Mouse (Mus musculus) kidney, postnatal 25 days (tissue): Measurements from ENCODE around the gene Pde11a.

Experiments used
- DNase-seq, 2 experiments: peaks; one replicate each; pipeline ENCODE4 v3.0.0; 2021; ENCODE audit warnings: mixed read lengths in 2 of 2

Gene Pde11a

DNA sequence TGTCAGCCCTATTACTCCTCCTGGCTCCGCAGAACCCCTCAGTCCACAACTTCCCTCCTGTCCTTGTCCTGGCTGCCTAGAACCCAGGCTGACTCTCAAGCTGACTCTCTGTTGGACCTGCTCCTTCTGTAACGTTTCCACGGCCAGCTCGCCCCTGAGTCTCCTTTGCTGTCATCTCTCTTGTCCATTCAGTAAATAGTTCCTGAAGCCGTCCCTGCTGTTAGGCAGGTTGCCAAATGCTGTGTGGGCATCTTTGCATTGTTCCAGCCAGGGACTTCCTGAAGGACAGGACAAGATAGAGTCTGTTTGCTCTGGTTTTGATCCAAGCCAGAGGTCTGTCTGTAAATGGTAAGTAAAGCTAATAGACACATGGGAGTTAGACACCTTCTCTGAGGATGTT lies 250.2 kb downstream of the Pde11a start:
- peak in 1 of 2 experiments; percentile 20 for DNase-seq

DNA sequence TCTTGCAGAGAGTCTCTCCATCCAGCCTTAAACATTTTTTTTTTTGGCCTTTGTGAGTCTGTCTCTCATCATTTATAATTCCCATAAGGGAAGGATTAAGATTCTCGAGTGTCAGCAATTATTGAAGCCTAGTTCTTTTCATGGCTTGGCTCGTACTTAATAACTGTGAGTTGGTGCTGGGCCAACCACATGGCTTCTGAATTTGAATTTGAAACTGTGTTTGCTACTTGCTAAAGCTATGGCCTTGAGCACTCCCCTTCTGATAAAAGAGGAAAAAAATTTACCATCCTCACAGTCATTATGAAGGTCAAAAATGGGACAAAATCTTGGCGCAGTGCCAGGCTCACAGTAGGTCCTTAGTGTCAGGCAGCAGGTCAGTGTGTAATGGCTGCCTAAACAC lies 251.4 kb downstream of the Pde11a start:
- DNase-seq: peak; percentile 27 to 38

GRCm38 (mm10) chr2:76084982-76085381 lies 253.6 kb downstream of the Pde11a start:
- no peak for DNase-seq

DNA sequence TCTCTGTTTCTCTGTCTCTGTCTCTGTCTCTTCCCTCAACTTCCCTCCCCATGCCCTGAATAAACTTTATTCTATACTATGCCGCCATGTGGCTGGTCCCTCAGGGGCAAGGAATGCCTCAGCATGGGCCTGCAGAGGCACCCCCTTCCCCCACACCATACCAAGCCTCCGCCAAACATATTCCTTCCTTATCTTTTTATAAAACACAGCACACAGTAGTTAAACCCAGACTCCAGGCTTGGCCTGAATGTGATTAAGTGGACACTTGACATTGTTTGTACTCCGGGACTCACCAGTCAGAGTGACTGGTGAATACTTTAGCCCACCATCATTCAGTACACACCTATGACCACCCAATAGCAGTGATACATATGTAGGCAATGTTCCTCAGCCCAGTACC lies 254.7 kb downstream of the Pde11a start:
- DNase-seq: no peak

DNA sequence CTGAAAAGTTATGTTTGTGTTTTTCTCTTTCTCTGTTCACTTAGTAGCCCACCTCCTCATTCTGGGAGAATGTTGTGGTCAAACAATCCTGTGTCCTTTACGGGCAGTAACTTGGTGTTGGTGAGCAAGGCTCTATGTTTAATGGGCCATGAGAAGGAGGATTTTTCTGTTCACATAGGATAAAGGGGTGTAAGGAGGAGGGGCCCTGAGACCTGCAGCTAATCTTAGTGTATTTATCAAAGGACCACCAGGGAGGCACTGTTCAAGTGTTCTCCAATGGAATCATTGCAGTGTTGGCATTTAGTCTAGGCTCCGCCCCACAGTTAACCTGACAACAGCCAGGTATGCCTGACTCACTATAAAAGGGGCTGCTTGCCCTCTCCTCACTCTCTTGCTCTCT lies 255.2 kb downstream of the Pde11a start:
- no peak for DNase-seq

DNA sequence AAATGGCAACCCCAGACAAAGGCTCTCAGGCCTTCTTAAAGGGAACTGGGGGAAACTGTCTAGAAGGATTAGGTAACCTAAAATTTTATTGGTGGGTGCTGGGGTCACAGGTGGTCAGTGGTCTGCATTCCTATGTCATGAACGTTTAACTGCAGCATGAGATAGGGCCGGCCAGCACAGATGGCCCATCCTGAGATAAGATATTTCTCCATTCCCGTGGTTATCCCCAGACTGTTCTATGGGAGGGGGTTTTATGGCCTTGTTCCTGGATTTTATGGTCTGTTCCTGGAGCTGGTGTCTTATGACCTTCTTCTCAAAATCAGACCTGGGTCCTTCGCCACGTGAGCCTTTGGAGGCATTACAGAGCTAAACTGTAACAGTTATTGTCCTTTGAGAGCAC lies 256.6 kb downstream of the Pde11a start:
- no peak for DNase-seq

DNA sequence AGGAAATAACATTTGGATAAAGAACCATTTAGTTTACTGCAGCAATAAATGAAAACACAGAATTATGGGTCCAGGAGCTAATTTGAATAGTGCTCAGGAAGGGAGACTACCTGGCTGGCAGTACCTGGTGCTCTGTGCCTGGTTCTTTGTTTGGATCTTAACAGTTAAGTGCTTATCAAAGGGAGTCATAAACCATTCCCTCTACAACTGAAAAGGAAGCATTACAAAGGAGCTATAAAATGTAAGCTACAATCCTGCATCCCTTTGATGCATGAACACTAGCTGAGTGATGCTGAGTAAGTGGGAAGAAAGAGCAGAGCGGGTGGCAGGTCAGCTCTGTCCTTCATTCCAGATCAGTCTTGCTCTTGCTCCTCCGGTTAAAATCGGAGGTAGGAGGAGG lies 258.0 kb downstream of the Pde11a start:
- DNase-seq: no peak

DNA sequence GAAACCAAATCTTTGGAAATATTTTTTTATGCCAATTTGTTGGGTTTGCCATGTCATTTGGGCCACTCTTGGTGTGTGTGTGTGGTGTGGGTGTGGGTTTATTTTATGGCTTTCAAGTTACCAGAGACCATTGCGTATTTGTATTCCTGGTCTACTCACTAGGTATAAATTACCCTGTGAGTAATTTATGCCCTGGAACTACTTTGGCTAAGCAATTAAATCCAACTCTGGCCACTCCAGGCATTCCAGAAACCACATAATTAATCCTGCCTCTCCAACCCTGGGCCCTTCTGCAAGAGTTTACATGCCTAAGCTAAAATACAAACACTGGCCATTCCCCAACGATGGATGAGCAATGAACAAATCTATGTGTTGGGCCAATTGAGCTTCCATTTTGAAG lies 261.7 kb downstream of the Pde11a start:
- DNase-seq: no peak

DNA sequence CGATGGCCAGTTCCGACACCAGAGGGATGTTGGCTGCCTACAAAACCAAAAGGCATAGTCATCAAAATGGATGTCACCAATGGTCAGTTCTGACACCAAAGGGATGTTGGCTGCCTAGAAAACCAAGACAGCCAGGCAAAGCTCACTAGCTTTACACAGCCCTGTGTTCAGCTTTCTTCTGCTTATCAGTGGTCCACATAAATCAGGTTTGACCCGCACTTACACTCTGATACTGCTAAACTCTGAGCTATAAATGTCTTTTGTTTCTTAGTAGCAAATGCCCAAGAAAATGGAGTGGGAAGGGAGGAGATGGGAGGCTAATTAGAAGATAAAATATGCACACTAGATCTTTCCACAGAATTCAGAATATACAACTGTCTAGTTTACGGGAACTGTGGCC lies 262.5 kb downstream of the Pde11a start:
- no peak for DNase-seq

- DNase-seq: no peak
Observed at GRCm38 (mm10) chr2:76073079-76073478, 265.5 kb downstream of the Pde11a start.

DNA sequence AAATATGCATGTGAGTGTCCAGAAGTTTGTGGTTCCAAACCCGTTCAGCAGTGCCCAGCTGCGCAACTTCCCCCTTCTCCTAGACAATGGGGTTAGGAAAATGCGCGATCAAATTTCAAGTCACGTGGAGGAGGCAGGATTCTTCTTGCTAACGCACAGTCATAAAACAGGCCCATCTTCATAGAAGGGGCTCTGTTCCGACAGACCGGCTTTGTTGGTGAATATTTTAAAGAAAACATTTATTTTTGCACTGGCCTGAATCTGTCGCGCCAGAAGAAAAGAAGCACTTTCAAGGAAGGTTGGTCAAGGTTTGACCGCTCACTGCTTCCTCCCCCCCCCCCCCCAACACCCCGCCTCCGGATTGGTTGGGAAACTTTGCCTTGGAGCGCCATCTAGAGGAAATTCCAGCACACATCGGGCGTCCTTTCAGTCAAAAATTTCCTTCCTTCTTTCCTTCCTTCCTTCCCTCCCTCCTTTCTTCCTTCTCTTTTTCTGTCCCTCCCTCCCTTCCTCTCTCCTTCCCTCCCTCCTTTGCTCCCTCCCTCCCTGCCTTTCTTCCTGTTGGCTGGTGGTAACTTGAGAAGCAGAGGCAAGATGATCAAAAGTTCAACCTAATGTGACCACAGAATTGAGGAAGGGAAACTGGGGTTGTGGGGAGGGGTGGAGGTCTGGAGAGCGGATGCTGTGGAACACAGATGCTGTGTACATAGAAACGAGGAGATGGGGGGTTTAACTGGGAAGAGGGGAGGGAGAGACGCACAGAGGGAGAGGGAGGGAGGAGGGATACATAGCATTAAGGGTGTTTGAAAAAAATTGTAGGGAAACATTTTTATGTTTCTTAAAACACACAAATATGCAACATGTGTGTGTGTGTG lies 267.9 kb downstream of the Pde11a start:
- peak; percentile 76 to 83 for DNase-seq

- DNase-seq: no peak
Observed at GRCm38 (mm10) chr2:76069238-76069637, 269.3 kb downstream of the Pde11a start.

DNA sequence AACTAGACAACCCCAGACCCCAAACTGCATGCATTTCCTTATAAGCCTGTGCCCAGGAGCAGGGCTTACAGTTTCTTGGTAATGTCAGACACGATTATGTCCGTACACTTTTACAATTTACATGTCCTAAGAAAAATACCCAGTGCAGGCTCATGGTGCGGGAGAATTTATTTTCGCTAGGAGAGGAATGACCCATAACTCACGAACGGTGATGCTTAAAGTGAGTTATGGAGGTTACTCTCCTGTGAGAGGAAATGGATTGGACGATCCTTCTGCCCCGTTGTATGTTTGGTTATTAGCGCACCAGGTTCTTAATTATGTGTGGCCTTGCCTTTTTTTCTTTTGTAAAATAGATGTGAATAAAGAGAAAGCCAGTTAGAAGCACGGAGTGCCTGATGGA lies 270.4 kb downstream of the Pde11a start:
- DNase-seq: no peak

DNA sequence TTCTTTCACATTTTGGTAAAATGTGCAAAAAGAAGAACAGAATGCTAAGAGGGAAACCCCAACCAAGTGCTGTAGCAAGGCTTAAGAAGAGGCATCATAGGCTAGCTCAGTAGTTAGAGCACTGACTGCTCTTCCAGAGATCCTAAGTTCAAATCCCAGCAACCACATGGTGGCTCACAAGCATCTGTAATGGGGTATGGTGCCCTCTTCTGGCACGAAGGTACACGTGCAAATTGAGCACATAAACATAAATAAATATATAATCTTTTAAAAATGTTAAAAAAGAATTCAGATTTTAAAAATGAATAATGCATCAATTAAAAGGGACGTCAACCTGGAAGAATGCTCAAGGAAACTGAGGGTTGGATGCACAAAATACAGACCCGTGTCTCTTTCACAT lies 271.4 kb downstream of the Pde11a start:
- DNase-seq: peak; percentile 42 to 44

DNA sequence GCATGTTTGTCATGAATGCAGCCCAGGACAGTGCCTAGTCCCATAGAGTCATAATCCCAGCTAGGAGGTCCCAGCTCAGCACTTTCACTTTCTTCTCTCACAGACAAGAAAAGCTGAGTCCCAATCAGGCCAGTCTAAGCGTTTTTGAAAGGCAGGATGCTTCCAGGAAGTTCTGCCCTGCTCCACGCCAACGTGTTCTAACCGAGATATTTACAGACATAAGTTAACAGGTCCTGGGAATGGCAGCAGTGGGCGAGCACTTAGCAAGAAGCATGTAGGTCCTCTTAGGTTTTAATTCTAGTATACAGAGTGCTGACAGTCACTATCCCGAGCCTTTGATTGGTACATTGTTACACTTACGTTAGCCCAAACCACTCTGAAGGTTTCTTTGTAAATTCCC lies 273.3 kb downstream of the Pde11a start:
- DNase-seq: no peak

DNA sequence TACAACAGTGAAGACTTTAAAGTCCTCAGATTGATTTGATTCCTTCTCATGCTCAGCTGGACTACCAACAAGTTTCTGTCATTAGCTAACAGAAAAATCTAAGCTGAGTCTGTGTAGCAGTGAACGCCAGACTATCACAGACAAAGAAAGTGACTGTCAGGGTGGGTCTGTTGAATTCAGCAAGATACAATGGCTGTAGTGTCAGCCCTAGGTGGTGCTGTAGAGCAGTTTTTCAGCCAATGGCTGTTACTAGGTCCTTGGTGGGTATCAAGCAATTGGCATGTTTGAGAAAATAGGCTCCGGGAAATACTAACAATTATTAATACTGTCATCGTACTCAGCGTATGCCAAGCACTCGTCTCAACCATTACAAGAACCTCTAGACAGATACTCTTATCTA lies 274.5 kb downstream of the Pde11a start:
- peak; percentile 55 to 64 for DNase-seq

DNA sequence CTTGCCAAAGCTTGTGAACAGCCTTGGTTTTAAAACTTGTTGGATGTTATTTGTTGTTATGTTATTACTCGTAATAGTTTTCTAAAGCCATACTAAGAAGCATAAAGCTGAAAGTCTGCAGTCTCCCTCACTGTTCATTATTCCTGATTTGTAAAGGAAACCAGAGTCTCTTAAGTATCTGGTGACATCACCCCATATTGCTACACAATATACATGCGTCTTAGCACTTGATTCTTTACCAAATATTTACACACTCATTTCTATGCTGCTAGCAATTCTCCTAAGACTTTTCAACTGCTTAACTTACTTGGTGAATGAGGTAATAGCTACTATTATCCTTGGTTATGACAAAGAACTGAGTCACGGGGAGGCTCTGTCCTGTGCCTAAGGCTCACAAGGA lies 278.4 kb downstream of the Pde11a start:
- DNase-seq: no peak

DNA sequence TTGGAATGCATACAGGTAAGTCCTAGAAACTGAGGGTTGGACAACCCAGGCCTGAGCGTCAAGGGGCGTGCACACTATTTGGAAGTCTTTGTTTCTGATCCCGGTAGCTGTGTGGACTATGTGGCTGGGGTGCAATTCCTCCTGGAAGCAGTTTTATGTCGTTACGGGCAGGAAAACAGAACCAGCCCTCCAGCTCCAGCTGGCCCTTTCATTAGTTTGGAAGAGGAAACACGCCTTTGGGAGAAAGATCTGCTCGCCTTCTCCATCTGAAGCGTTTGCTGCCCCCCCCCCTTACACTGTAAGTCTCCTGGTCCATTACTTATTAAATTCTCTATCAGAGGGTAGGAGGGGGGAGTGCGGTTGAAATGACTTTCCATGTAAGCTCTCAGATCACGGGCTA lies 279.0 kb downstream of the Pde11a start:
- no peak for DNase-seq

GRCm38 (mm10) chr2:76058661-76059467 lies 279.7 kb downstream of the Pde11a start:
- DNase-seq: no peak

GRCm38 (mm10) chr2:76057555-76057954 lies 281.0 kb downstream of the Pde11a start:
- DNase-seq: no peak

GRCm38 (mm10) chr2:76053748-76054331 lies 284.7 kb downstream of the Pde11a start:
- DNase-seq: no peak

GRCm38 (mm10) chr2:76052897-76053505 lies 285.6 kb downstream of the Pde11a start:
- DNase-seq: no peak

GRCm38 (mm10) chr2:76051385-76051784 lies 287.2 kb downstream of the Pde11a start:
- no peak for DNase-seq
